Mouse (Mus musculus): Measurements from ENCODE around the gene Exoc3l2. TPM values are rescaled to one million over a fixed set of nuclear protein-coding genes. Genes with fewer than 3 reads are reported as not detected.

Gene Exoc3l2
- under 1 TPM; 0.89 to 0.94 TPM for total RNA-seq (2023)

DNA sequence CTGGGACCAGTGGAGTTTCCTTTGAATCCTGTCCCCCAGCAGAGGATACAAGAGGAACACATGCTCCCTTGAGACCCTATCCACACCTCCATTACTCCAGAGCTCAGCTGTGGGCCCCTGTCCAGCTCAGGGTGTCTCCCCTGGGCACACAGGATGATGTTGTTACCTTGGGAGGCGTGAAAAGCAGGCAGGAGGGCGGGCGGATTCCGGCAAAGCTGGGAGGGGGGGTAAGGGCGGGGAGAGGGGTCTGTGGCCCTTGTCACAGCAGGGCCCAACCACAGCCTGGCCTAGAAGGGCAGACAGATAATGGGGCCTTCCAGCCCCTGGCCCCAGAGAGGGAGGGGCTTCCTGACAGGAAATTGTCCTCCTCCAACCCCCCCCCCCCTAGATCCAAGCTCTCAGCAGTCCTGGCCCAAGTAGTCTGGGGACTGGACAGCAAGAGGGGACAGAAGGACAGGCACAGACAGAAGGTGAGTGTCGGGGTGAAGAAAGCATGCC lies at the start of gene Exoc3l2:
Gene Exoc3l2, plus strand, starts transcription at position 448 of the 498 bp plus-strand sequence.

DNA sequence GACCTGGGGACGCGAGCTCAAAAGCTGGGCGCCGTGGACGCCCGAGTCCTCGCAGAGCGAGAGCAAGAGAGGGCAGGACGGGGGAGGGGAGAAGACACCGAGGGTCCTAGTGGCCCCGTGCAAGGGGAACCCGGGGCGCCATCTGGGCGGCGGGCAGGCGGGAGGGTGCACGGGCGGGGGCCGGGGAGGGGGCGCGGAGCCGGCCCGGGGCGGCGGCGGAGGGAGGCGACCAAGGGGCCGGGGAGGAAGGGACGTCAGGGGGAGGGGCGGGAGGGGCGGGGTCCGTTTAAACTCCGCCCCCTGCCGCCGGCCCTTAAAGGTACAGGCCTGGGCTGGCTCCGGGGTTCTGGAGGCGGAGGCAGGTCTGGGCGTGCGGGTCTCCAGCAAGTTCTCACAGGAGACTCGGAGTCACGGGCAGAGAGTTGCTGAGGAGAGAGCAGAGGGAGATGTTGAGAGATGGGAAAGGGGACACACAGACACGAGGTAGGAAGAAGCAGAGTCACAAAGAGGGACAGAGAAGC lies 4.5 kb upstream of the Exoc3l2 start, which contains the start of gene Mark4:
Gene Mark4, minus strand, starts transcription at position 231 of the 521 bp plus-strand sequence.

DNA sequence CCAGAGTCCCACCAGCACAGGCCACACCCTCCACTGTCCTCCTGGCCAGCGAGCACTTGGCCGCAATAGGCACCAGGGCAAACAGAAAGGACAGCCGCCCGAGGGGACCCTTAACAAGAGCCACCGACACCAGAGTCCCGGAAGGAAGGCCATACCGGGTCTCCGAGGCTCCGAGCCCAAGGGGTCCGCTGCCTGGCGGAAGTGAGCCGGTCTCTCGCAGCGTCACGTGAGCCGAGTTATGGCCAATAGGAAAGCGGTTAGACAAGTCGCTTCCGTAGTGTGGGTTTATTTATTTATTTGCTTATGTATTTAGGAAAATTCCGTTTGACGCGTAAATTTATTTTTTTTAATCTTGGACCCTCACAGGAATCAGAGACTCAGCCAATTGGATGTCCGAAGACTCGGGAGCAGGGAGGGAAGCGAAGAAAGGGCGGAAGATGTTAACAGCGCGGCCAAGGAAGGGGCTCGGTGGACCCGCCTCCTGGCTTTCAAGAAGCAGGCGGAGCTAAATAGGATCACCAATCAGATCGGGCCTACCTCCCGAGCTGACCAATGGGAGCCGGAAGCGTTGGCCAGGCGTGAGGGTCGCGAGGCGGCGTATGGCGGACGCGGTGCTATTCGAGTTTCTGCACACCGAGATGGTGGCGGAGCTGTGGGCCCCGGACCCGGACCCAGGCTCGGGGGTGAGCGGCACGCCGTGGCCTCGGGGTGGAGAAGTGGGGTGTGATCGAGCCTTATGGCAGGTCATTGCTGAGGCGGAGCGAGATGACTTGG lies 45.2 kb downstream of the Exoc3l2 start, which contains the start of the genes Bloc1s3 and Trappc6a:
Gene Bloc1s3, minus strand, starts transcription at position 218 of the 774 bp plus-strand sequence.
Gene Trappc6a, plus strand, starts transcription at position 246 of the 774 bp plus-strand sequence.

GRCm38 (mm10) chr7:19517652-19518365 lies 54.7 kb downstream of the Exoc3l2 start, which contains the start of gene Nkpd1:
TSS of gene Nkpd1 (plus strand) at chr7:19517838.

Other genes starting within 250 kb of the Exoc3l2 start
- 10 to 100 TPM; 44.6 to 45.7 TPM for gene Opa3, start 235.0 kb upstream of the Exoc3l2 start, total RNA-seq (2023)
- gene Vasp, start 191.5 kb upstream of the Exoc3l2 start, total RNA-seq (2023): 100 to 1,000 TPM; 298 to 304 TPM
- gene Ppm1n, start 183.3 kb upstream of the Exoc3l2 start, total RNA-seq (2023): 1 to 10 TPM; 2.5 to 9.1 TPM
- 1 to 10 TPM in 1 of 2 experiments, under 1 TPM in 1; 0.88 to 1.1 TPM for gene Rtn2, start 180.7 kb upstream of the Exoc3l2 start, total RNA-seq (2023)
- 1,000 to 10,000 TPM; 2,539 to 2,823 TPM for gene Fosb, start 153.3 kb upstream of the Exoc3l2 start, total RNA-seq (2023)
- 10 to 100 TPM; 29.1 to 29.3 TPM for gene Ercc1, start 118.6 kb upstream of the Exoc3l2 start, total RNA-seq (2023)
- 1 to 10 TPM; 7.0 to 8.7 TPM for gene Cd3eap, start 103.8 kb upstream of the Exoc3l2 start, total RNA-seq (2023)
- gene Ppp1r13l, start 103.6 kb upstream of the Exoc3l2 start, total RNA-seq (2023): 1 to 10 TPM; 1.3 to 4.3 TPM
- gene Ercc2, start 81.3 kb upstream of the Exoc3l2 start, total RNA-seq (2023): 10 to 100 TPM; 35.0 to 35.5 TPM
- not detected for gene Klc3, start 59.2 kb upstream of the Exoc3l2 start, total RNA-seq (2023)
- gene Ckm, start 58.6 kb upstream of the Exoc3l2 start, total RNA-seq (2023): 1 to 10 TPM; 2.7 to 3.1 TPM
- gene Mark4, start 4.5 kb upstream of the Exoc3l2 start, total RNA-seq (2023): 10 to 100 TPM; 32.6 to 34.3 TPM
- gene Bloc1s3, start 45.0 kb downstream of the Exoc3l2 start, total RNA-seq (2023): 10 to 100 TPM in 1 of 2 experiments, 1 to 10 TPM in 1; 8.6 to 11.2 TPM
- gene Trappc6a, start 45.1 kb downstream of the Exoc3l2 start, total RNA-seq (2023): 10 to 100 TPM; 34.4 to 45.3 TPM
- gene Nkpd1, start 54.5 kb downstream of the Exoc3l2 start, total RNA-seq (2023): under 1 TPM in 1 of 2 experiments, not detected in 1; 0.26 TPM
- 10 to 100 TPM; 45.7 to 48.4 TPM for gene Ppp1r37, start 99.7 kb downstream of the Exoc3l2 start, total RNA-seq (2023)
- 1 to 10 TPM; 6.2 to 6.8 TPM for gene Zfp296, start 114.0 kb downstream of the Exoc3l2 start, total RNA-seq (2023)
- 10 to 100 TPM; 76.3 to 80.3 TPM for gene Gemin7, start 114.3 kb downstream of the Exoc3l2 start, total RNA-seq (2023)
- gene Clasrp, start 141.2 kb downstream of the Exoc3l2 start, total RNA-seq (2023): 10 to 100 TPM; 60.6 to 62.7 TPM
- 10 to 100 TPM; 73.1 to 82.8 TPM for gene Relb, start 166.1 kb downstream of the Exoc3l2 start, total RNA-seq (2023)
- 10 to 100 TPM; 73.1 to 81.8 TPM for gene Clptm1, start 201.7 kb downstream of the Exoc3l2 start, total RNA-seq (2023)
- gene Apoc2, start 214.6 kb downstream of the Exoc3l2 start, total RNA-seq (2023): 100 to 1,000 TPM; 138 to 244 TPM
- gene Gm44805, start 218.1 kb downstream of the Exoc3l2 start, total RNA-seq (2023): not detected
- not detected for gene Apoc4, start 218.1 kb downstream of the Exoc3l2 start, total RNA-seq (2023)
- 10 to 100 TPM; 79.5 to 84.6 TPM for gene Apoc1, start 229.3 kb downstream of the Exoc3l2 start, total RNA-seq (2023)
- gene Apoe, start 235.9 kb downstream of the Exoc3l2 start, total RNA-seq (2023): 1,000 to 10,000 TPM; 1,850 to 1,922 TPM

All from monocyte, adult 59 days (primary cell).